Mouse (Mus musculus): ENCODE data around the gene Mgat1.
"Not testable (repeated sequence)": the region's sequence is repeated elsewhere in the genome, so short reads cannot be mapped to it uniquely, and the experiment has no call there.

The Mgat1 gene

DNA sequence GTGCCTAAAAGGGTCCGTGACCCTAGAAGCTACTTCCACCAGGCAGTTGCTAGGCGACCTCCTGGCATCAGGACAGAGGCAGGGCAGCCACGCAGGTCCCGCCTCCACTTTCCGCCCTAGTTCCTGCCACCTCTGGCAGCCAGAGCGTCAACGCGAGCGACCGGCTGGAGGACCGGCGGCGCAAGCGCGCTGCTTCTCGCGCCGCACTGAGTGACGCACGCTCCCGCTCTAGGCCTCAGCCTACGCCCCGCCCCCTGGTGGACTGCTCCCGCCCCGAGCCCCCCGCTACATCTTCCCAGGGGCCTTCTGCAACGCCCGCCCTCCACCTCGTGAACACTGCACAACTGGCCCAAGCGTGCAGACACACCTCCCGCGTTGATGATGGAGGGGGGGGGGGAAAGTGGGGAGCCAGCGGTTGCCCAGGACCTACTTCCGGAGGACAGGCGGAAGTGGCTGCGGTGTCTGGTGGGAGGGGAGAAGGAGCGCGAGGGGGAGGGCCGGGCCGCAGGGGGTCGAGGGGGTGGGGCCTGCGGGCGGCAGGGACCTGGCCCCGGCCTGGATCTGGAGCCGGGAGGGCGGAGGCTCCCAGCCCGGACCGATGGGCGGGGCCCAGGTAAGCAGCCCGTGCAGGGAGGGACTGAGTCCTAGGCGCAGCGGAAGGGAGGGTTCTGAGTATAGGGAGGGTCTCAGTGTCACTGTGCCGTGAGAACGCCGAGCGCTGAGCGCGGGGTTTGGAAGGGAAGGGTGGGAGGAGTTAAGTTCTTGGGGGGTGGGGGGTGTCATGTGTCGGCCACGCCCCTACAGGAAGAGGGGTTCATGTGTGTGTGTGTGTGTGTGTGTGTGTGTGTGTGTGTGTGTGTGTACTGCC is at the start of gene Mgat1:
TSS of gene Mgat1 (plus strand) at position 465 of the 868 bp plus-strand sequence.
- peak; percentile 83 to 89 for DNase-seq (ENCODE audit: low spot score in 2 of 2)

DNA sequence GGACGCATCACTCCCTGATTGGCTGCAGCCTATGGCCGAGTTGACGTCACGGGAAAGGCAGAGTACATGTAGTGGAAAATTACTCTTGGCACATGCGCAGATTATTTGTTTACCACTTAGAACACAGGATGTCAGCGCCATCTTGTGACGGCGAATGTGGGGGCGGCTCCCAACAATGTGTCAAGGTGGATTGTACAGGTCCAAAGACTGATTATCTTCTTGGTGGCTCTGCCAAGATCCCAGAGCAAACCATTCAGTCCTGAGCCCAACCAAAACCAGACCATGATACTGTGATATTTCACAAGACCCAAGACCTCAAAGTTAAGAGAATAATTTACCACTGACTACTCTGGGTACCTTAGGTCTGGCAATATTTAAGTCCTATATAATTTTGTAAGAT is 49.2 kb upstream of the Mgat1 start:
- DNase-seq (ENCODE audit: low spot score in 2 of 2), result not testable (repeated sequence)

DNA sequence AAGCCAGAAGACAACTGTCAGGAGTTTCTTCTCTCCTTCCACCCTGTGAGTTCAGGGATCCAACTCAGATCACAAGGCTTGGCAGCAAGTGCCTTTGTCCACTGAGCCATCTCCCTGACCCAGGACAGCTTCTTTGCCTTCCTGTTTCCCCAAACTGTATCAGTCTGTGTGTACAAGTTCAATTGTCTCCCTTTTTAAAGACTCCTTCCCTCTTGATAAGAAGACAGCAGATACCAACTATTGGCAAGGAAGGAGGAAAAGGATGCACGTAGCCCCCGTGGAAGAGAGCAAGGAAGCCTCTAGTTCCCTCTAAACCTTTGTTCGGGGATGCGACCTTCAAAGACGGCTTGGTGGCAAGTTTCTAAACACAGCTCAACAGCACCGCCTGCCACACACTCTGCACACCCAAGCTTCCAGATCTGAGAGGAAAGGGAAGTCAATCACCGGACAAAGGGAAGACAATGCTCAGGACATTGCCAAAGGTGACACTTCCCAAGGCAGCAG is 48.1 kb upstream of the Mgat1 start:
- DNase-seq (ENCODE audit: low spot score in 2 of 2), result no peak

DNA sequence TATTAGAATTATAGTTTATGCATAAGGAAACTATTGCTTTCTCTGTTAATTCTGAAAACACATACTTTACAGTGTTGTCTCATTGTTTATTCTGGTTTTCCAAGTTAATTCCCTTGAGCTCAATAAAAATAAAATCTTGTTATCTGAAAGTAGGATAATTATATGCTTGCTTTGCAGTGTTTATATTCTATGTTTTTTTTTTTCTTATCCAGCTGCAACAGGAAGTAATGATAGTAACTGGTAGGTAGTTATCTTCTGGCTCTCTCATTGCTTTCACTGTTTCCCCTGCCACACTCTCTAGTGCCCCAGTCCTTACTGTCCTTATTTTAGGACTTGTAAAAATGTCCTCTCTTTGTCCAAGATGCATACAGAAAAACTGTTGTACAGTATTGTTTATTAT is 43.3 kb upstream of the Mgat1 start:
- DNase-seq (ENCODE audit: low spot score in 2 of 2), result no peak

DNA sequence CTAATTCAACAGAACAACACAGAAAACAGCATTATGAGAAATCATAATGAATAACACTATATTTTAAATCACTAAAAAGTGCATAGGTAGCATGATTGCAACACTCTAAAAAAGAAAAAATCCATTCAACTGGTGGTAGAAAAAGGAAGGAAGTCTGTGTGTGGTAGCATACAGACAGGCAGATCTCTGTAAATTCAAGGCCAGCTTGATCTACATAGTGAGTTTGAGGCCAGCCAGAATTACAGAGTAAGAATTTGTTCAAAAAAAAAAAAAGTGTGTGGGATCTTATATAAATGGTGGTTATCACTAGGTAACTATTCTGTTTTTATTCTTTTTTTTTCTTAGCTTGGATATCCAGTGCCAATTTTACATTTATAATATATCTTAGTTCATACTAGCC is 42.8 kb upstream of the Mgat1 start:
- DNase-seq (ENCODE audit: low spot score in 2 of 2), result no peak

DNA sequence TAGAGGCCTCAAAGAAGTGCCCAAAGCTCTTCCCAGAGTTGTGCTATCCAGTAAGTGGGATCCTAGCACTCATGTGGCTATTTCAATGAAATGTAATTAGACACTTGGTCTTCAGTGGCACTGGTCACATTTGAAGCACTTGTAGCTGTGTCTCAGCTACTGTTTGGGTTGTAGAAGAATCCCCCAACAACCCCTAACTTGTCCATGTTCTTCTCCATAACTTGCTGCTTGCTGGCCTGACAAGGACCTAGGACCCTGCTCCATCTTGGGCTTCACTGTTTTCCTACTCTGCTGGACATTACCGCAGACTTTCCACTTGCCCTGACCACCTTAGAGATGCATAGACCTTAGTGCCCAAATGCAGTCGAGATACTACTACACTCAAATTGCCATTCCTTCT is 41.9 kb upstream of the Mgat1 start:
- DNase-seq (ENCODE audit: low spot score in 2 of 2), result no peak

DNA sequence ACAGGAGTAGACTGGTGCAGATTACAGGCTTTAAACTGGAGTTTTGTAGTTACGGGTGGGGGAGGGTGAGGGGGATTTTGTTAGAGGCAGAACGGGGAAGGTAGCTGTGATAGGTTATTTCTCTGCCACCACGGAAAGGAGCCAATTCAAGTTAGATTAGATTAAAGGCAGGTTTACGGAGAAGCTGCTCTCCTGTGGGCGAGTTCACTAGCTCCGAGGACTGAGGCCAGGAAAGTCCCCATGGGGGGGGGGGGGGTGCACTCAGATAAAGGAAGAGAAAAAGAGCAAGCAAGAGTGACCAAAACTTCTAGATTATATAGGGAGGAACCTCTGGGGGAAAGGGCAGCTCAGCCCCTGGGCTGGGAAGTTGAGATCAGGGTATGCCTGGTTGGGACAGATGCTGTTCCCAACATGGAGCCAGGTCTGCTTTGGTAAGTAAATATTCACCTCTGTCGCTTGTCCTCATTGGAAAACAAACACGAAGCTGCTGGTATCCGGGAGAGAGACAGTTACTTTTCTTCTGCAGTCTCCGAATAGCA is 41.4 kb upstream of the Mgat1 start:
- DNase-seq (ENCODE audit: low spot score in 2 of 2), result no peak

DNA sequence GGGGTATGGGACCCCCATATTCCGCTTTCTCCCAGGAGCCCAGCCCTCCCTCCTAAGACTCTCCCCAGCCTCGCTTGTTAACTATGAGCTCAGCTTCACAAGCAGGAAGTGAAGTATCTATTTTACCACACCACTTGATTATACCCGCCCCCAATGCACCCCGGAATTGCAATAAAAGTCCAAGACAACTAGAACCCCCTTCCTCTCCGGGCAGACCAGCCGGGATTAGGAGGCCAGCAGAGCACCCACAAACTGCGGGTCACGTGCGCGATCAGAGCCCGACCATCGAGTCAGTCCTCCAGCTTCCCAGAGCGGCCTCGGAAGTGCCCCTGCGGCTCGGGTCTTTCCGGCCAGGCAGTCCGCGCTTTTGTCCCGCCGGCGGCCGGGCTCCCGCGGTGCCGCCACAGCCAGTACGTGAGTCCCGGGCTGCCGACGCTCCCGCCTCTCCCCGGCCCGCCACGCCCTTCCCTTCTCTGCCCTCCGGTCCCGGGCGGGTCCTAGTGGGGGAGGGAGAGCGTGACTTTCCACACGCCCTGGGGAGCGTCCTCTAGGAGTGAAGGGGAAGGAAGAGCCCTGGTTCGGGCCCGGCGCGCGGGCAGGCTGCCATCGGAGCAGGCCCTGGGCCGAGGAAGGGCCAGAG is 40.7 kb upstream of the Mgat1 start, which contains the start of gene Zfp62:
TSS of gene Zfp62 (plus strand) at position 164 of the 640 bp plus-strand sequence.
- DNase-seq (ENCODE audit: low spot score in 2 of 2), result peak; percentile 84

DNA sequence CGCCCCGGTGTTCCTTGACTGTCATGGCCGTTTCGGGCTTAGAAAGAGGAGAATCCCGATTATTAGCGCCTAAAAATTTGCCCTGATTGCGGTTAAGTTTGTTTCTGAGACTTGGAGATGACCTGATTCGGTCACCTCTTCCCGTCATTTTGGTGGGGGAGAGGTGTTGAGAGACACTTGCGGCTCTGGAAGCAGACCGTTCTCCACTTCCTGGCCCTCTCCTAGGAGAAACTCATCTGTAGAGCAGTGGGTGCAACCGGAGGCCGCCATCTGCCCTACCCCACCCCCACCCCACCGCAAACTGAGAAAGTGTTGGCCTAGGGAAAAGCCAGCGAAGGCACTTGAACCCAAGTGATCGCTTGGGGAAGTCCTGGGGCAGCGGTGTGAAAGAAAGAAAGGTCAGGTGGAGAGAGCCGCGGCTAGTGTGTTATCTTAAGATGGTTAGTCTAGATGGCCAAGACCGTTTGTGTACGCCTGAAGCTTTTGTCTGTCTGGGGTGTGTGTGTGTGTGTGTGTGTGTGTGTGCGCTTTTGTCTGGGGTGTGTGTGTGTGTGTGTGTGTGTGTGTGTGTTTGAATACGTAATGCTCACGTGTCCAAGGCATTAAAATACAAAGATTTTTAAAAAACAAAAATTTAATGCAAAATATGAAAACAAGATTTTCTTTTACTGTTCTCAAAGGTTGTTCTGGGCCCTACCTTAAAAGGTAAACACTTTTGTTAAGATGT is 40.1 kb upstream of the Mgat1 start:
- no peak for DNase-seq (ENCODE audit: low spot score in 2 of 2)

DNA sequence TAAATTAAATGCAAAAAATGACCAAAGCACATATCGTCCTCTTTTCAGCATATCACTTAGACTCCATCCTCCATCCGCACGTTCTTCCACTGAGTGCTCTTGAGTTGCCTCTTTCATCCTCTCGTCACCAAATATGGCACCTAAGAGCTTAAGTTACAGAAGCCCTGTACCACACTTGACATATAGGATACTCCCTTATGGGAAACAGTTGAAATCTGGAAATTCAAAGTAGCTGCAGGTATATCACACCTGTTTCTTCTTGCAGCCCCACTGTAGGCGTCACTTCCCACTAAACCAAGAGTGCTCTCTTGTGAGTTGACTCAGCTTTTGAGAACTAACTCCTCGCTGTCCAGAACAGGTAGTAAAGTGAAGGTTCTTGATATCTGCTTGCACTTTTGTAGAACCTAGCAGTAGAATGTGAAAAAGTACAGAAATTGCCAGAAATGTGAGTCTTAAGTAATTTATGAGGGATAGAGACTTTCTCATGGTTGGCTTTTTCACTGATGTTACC is 38.9 kb upstream of the Mgat1 start:
- no peak for DNase-seq (ENCODE audit: low spot score in 2 of 2)

DNA sequence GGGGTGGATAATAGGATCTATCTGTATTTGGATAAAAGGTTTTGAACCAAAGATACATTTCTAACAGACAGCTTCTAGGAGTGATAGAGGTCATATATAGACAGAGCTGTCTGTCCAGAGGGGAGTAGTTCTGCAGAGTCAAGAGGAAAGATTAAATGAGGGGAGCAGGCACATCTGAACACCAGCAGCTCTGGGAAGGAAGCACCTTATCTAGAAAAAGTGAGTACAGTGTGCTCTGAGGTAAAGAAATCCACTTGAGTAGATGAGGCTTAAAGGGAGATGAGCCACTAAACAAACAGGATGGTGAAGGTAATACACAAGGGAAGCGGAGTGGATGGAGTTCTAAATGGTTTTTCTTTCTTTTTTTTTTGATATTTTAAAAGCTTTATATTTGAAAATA is 36.5 kb upstream of the Mgat1 start:
- DNase-seq (ENCODE audit: low spot score in 2 of 2), result no peak

DNA sequence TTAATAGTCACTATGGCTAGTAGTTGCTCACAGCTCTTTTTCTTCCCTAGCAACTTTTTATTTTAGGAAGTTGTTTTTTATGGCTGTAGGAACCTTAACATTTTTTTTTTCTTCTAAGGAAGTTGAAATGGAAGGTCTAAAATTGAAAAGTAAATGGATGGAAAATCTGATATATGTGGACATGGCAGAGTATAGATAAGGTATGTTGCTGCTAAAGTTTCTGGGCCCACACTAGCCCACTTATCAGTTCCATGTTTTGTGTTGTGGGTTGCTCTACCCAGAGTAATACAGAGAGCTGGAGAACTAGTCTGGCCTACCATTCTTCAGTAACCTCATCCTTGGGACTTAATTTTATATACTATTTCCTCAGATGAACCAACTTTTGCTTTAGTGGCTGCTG is 31.4 kb upstream of the Mgat1 start:
- no peak for DNase-seq (ENCODE audit: low spot score in 2 of 2)

DNA sequence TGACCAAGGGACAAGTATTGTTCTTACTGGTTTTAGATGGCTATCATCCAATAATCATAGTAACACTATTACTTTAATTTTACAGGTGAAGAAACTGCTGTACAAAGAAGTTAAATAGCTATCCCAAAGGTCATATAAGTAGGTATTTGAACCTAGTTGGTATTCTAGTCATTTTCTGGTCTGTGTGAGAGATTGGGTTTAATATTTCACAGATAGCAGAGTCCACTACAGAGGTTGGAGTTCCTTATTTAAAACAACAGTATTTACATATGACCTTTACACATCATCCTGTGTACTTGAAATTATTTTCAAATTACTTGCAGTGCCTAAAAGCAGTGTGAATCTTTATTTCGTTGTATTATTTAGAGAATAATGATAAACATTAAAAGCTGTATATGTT is 30.5 kb upstream of the Mgat1 start:
- DNase-seq (ENCODE audit: low spot score in 2 of 2), result no peak

DNA sequence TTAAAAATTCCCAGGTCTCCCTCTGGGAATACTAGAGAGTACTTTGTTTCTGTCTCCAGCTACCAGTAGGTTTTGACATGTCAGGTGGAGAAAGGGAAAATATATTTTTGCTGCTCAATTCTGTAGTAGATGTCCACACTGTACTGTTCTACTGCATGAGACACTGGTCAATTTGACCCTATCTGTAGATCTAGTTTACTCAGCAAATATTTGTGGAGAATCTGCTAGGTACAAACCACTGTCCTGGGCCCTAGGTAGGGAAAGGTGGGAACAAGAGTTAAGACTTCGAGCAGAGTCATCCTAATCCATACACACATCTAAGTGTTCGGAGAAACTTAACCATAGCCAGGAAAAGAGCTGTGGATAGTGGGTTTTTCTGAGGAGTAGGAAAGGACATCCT is 24.7 kb upstream of the Mgat1 start:
- DNase-seq (ENCODE audit: low spot score in 2 of 2), result no peak

DNA sequence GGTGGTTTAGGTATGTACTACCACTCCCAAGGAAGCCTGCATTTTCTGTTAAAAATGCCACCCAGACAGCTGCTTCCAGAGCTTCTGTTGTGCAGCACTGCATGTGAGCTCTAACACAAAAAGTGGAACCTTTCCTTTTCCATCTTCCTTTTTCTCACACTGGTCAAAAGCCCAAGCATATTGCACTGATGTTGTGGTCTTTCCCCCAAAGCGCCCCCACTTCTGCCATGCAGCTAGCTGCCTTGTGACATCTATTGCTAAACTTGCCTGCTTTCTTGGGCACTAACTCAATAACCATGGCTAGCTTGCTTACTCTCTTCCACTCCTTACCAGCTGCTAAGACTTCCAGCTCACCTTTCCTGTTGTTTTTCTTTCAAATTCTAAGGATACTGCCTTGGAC is 19.5 kb upstream of the Mgat1 start:
- DNase-seq (ENCODE audit: low spot score in 2 of 2), result no peak

DNA sequence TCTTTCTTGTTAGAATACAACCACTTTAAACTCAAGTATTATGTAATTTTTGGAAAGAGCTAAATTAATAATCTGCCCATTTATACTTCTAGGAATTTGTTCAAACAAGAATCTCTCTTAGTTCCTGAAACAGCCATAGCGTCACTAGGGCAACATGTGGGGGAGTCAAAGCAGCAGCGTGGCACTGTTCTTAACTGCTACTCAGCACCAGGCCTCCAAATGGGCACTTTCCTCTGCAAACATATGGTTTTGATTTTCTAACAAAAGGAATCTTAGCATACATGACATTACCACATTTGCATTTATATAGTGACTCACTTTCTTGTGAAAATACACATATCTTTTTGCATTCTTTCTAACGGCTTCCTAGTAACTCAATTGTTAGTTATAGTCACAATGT is 11.2 kb upstream of the Mgat1 start:
- DNase-seq (ENCODE audit: low spot score in 2 of 2), result no peak

DNA sequence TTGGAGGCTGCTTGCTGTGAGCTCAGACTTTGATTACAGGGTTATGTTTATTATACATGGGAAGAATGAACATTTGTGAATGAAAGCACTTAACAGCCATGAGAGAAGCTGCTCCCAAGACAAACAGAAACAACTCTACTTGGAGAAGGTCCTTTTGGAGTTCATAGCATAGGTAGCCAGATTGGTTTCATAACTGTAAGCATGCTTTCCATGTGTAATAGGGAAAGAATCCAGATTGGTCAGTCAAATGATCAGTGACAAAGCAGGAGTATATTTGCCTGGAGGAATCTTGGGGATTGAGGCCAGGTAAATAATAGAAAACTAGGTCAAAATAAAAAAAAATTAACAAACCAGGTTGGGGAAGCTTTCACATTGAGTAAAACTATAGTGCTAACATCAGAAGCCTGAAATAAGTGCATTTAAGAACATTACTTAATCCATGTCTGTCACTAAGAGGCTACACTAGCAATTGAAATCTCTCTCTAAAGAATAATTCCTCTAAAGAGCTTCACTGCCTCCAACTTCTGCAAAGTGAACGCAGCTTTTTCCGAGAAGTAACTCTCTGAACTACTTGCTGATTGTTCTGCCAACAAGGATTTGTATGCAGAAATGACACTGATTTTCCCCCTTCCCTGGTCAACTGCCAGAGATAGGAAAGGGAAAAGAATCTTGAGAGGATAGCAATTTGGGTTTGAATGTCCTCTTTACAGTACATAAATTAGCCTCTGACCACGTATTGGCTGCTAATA is 8.4 kb upstream of the Mgat1 start:
- no peak for DNase-seq (ENCODE audit: low spot score in 2 of 2)

DNA sequence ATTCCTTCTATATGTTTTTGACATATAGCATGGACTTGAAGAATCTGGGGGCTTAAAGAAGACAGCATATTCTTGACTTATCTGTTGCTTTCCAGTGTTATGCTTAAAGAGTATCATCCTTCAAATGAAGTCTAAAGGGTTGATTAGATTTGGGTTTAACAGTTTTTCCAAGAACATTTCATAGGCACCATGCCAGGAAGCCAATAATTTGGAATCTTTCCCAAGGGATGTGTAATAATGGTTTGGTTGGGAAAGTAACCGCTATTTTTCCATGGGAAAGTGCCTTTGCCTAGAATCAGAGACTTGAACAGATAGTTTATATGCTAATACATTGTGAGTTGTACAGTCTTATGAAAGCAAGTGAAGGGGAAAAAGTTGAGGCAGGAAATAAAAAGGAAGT is 7.1 kb upstream of the Mgat1 start:
- no peak for DNase-seq (ENCODE audit: low spot score in 2 of 2)

DNA sequence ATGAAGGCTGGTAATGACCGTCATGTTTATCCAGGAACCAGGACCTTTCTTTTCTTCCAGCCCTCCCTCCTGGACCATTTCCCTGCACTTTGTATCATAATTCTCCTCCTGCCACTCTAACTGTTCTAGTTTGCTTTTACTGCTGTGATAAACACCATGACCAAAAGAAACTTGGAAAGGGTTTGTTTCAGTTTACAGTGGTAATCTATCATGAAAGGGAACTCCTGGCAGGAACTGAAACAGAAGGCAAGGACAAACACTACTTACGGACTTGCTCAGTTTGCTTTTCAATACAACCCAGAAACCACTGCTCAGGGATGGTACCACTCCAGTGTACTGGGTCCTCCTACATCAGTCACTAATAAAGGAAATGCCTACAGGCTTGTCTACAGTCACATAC is 6.5 kb upstream of the Mgat1 start:
- no peak for DNase-seq (ENCODE audit: low spot score in 2 of 2)

DNA sequence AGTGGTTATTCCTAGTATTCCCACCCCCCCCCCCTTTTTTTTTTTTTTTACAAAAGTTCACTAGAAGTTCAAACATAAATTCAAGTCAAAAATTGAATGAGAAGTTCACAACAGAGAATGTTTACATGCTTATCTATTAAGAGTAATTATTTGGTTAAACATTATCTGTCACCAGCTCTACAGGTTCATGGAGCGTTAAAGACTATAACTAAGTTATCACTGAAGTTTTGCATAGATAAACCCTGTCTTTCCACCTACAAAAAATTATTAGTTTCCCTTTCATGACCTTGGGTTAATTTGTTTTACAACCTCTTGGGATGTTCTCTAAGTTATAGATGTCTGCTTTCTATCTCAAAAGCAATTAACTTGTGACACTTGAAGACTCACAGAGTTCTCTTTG is 3.7 kb upstream of the Mgat1 start:
- DNase-seq (ENCODE audit: low spot score in 2 of 2), result no peak

DNA sequence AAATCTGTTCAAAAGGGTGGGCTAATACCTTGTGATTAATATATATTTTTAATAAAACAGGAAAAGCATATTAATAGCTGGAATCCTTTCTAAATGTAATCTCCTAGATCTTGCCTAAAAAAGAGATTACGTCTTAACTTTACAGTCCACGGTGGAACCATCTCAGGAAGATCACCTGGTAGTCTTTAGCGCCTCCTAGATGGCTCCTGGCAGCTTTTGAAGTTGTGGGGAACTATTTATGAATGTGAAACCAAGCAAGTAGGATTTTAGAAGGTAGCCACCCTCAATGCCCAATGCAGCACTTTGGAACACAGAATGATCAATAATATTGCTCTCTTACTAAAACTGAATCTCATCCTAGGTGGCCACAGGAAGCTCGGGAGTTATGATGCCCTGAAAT is 3.1 kb upstream of the Mgat1 start:
- no peak for DNase-seq (ENCODE audit: low spot score in 2 of 2)
